Comparison of ENCODE assay signal across 20 mouse cellular contexts in genomic region chr2:164119503-164119902, GRCm38 (mm10). TPM values are rescaled to one million over a fixed set of nuclear protein-coding genes. Genes with fewer than 3 reads are reported as not detected.
"Had no signal": no experiment of that assay in that cellular context is flagged by ENCODE, and none has a peak within 500 bp of the region (broad histone marks: within the 10 kb centered on the region; RNA-seq: fewer than 3 reads in every experiment).

No protein-coding gene starts in this region.

- H3K4me3 ChIP-seq: liver, embryonic 15.5 days; lung, embryonic 15.5 days; megakaryocyte, embryonic 14.5 days; midbrain, embryonic 13.5 days; midbrain, embryonic 15.5 days; neural tube, embryonic 12.5 days; stomach, embryonic 15.5 days had no signal

- H3K27ac ChIP-seq: liver, embryonic 15.5 days; lung, embryonic 15.5 days; macrophage; midbrain, embryonic 13.5 days; midbrain, embryonic 15.5 days; neural tube, embryonic 12.5 days; stomach, embryonic 15.5 days; stomach, postnatal 0 days had no signal

- DNase-seq: liver, postnatal 0 days; lung, adult 2 months; lung, postnatal 14 days; lung, postnatal 36 days; right cerebral cortex, postnatal 14 days; thymus, adult 2 months; thymus, postnatal 25 days; thymus, postnatal 4 days had no signal

- ATAC-seq: liver, postnatal 0 days; lung, postnatal 0 days; midbrain, embryonic 13.5 days; midbrain, embryonic 15.5 days had no signal

RNA-seq across cellular contexts. Expression of gene Kcns1, which starts 51.4 kb away (rescaled TPM):
- total RNA-seq: monocyte, adult 5-6 weeks; neutrophil, adult 5-6 weeks had no signal
